In the genomic region with DNA sequence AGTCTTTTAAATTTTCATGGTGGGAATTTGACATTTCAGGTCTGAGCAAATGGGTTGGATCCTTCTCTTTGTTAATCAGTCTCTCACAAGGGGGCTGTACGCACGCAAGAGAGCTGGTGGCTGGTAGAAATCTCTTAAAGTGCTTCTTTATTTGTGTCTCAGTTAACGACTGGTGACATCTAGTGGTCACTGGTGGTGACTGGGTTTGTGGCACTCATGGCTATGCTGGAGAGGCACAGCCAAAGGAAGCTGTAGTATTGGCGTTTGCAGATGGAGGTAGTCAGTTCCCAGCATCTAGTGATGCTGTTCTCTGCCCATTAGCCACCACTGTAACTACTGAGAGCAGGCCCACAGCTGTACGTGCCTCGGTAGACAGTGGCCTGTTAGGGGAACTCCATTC, we compare ENCODE assay signal across 8 mouse cellular contexts.
DNase-seq lines count a peak whose midpoint lies in the region; ATAC-seq and TF ChIP-seq lines count a peak whose summit lies in the region.

No protein-coding gene starts in this region.

- no peaks in the 10 kb centered on the region for H3K4me1 ChIP-seq in heart, embryonic 11.5 days (ENCODE audit: control insufficient read depth, insufficient read depth, low read length)
- H3K4me1 ChIP-seq in forebrain, embryonic 12.5 days = peaks cover 10% of the 10 kb centered on the region; the same call in 1 of the 2 replicates
- H3K4me1 ChIP-seq in intestine, embryonic 15.5 days (replicated peaks) = no peaks in the 10 kb centered on the region
- H3K4me1 ChIP-seq in midbrain, embryonic 12.5 days = 0 out of 2 replicates have a peak, but pooled peaks cover 5% of the 10 kb centered on the region
- H3K4me1 ChIP-seq in testis, adult 2 months (ENCODE audit: control insufficient read depth, insufficient read depth, low read length) = no peaks in the 10 kb centered on the region

- no peak overlapping the region for H3K27ac ChIP-seq in heart, embryonic 11.5 days (ENCODE audit: low read depth, low read length)
- H3K27ac ChIP-seq in forebrain, embryonic 12.5 days = no peak overlapping the region
- H3K27ac ChIP-seq in intestine, embryonic 15.5 days = no peak overlapping the region
- no peak overlapping the region for H3K27ac ChIP-seq in midbrain, embryonic 12.5 days (replicated peaks)
- H3K27ac ChIP-seq in testis, adult 2 months (ENCODE audit: control insufficient read depth, insufficient read depth, low read depth, low read length) = no peak overlapping the region

- no peak for ATAC-seq in heart, embryonic 11.5 days (replicated peaks; ENCODE audit: insufficient number of reproducible peaks, low FRiP score, low TSS enrichment)
- ATAC-seq in forebrain, embryonic 12.5 days (ENCODE audit: low FRiP score) = peak; percentile 90
- peak; percentile 61; the same call in 1 of the 2 replicates for ATAC-seq in intestine, embryonic 15.5 days
- ATAC-seq in midbrain, embryonic 12.5 days (ENCODE audit: low FRiP score, low read depth) = peak; percentile 84

- no peaks in the 10 kb centered on the region for H3K9me3 ChIP-seq in heart, embryonic 11.5 days (replicated peaks; ENCODE audit: control insufficient read depth, low read length)
- no peaks in the 10 kb centered on the region for H3K9me3 ChIP-seq in forebrain, embryonic 12.5 days
- no peaks in the 10 kb centered on the region for H3K9me3 ChIP-seq in intestine, embryonic 15.5 days
- no peaks in the 10 kb centered on the region for H3K9me3 ChIP-seq in midbrain, embryonic 12.5 days

- H3K4me3 ChIP-seq in heart, embryonic 11.5 days (ENCODE audit: low read depth, low read length) = no peak overlapping the region
- no peak overlapping the region for H3K4me3 ChIP-seq in forebrain, embryonic 12.5 days (replicated peaks)
- H3K4me3 ChIP-seq in intestine, embryonic 15.5 days (replicated peaks) = no peak overlapping the region
- H3K4me3 ChIP-seq in midbrain, embryonic 12.5 days = no peak overlapping the region
- H3K4me3 ChIP-seq in testis, adult 2 months (ENCODE audit: control insufficient read depth, low read depth, low read length) = no peak overlapping the region

- H3K36me3 ChIP-seq in heart, embryonic 11.5 days (ENCODE audit: control insufficient read depth, insufficient read depth, low read length) = no peaks in the 10 kb centered on the region
- H3K36me3 ChIP-seq in forebrain, embryonic 12.5 days (replicated peaks) = no peaks in the 10 kb centered on the region
- no peaks in the 10 kb centered on the region for H3K36me3 ChIP-seq in intestine, embryonic 15.5 days
- no peaks in the 10 kb centered on the region for H3K36me3 ChIP-seq in midbrain, embryonic 12.5 days
- no peaks in the 10 kb centered on the region for H3K36me3 ChIP-seq in testis, adult 2 months (ENCODE audit: control insufficient read depth, insufficient read depth, low read length)

- 19% methylated on average over 6 of the region's 6 CpGs for WGBS in heart, embryonic 11.5 days (ENCODE audit: insufficient replicate concordance)
- WGBS in forebrain, embryonic 12.5 days = 9% methylated on average over 6 of the region's 6 CpGs
- WGBS in intestine, embryonic 15.5 days = 15% methylated on average over 6 of the region's 6 CpGs
- 9% methylated on average over 6 of the region's 6 CpGs for WGBS in midbrain, embryonic 12.5 days

- no peaks in the 10 kb centered on the region for H3K27me3 ChIP-seq in heart, embryonic 11.5 days (ENCODE audit: control insufficient read depth, insufficient read depth, low read length)
- no peaks in the 10 kb centered on the region for H3K27me3 ChIP-seq in forebrain, embryonic 12.5 days
- no peaks in the 10 kb centered on the region for H3K27me3 ChIP-seq in intestine, embryonic 15.5 days (replicated peaks)
- 0 out of 2 replicates have a peak, but pooled peaks cover 3% of the 10 kb centered on the region for H3K27me3 ChIP-seq in midbrain, embryonic 12.5 days
- no peaks in the 10 kb centered on the region for H3K27me3 ChIP-seq in testis, adult 2 months (ENCODE audit: control insufficient read depth, insufficient read depth, low read length)

- no peak for TF ChIP-seq POLR2A in testis, adult 2 months (IDR thresholded peaks at IDR 0.05; ENCODE audit: control insufficient read depth, low read depth, low read length)

- peak; percentile 10 to 53 for DNase-seq in heart, adult 18-20 months
- DNase-seq in brain, embryonic 18.5 days (ENCODE audit: low read depth, low spot score) = peak; percentile 82
- peak; percentile 40 to 45 for DNase-seq in left cerebral cortex, adult 8-10 months (ENCODE audit: low spot score in 2 of 2)

- peak; percentile 19; the same call in 1 of the 2 replicates for TF ChIP-seq CTCF in testis, adult 2 months (IDR thresholded peaks at IDR 0.05; ENCODE audit: control insufficient read depth, insufficient read depth, insufficient replicate concordance, low read depth, low read length)

- H3K4me2 ChIP-seq in heart, embryonic 11.5 days = no peak overlapping the region
- H3K4me2 ChIP-seq in forebrain, embryonic 12.5 days = no peak overlapping the region
- no peak overlapping the region for H3K4me2 ChIP-seq in intestine, embryonic 15.5 days (replicated peaks)
- no peak overlapping the region for H3K4me2 ChIP-seq in midbrain, embryonic 12.5 days (replicated peaks)

- no peak overlapping the region for H3K9ac ChIP-seq in heart, embryonic 11.5 days (ENCODE audit: low read depth, low read length)
- no peak overlapping the region for H3K9ac ChIP-seq in forebrain, embryonic 12.5 days
- H3K9ac ChIP-seq in intestine, embryonic 15.5 days = no peak overlapping the region
- no peak overlapping the region for H3K9ac ChIP-seq in midbrain, embryonic 12.5 days (replicated peaks)

Comparison
In these comparisons a context has a peak if more than half of its experiments do, and no peak if none do; other contexts are left out.
1. DNase-seq: peak in every context shown above with its lines; median percentile 82 in brain, embryonic 18.5 days; 42 in left cerebral cortex, adult 8-10 months; 32 in heart, adult 18-20 months.